Mouse (Mus musculus) erythroid progenitor cell, adult 5-6 weeks (primary cell): Measurements from ENCODE around the gene Gm20388. TPM values are rescaled to one million over a fixed set of nuclear protein-coding genes. Genes with fewer than 3 reads are reported as not detected.

Experiments used
- ATAC-seq: replicated peaks from 2 replicates; pipeline ENCODE4 v1.8.0; 2016; ENCODE audit warnings: moderate number of reproducible peaks, mild to moderate bottlenecking, moderate TSS enrichment, inconsistent platforms; ENCODE audit not compliant: poor library complexity, low FRiP score, severe bottlenecking
- total RNA-seq, 2 experiments: library from RNA; stranded (forward) in 1 of 2; stranded (reverse) in 1 of 2; fragments of 150-400 nt in 1 of 2; fragments of 186-747, 209-891 nt in 1 of 2; gene quantifications; 2 replicates each; pipeline versions ENCODE4 v1.2.3 to v1.2.4; 2015 to 2017; ENCODE audit warnings: low replicate concordance in 2 of 2

The Gm20388 gene
- total RNA-seq, 2 experiments from 2014 or later = 4.2 TPM; not detected in 1

- ATAC-seq = no peak
Measured at GRCm38 (mm10) chr8:121175540-121176090, 1265.0 kb downstream of the Gm20388 start.

- ATAC-seq = no peak
Measured at GRCm38 (mm10) chr8:121176291-121176690, 1265.7 kb downstream of the Gm20388 start.

DNA sequence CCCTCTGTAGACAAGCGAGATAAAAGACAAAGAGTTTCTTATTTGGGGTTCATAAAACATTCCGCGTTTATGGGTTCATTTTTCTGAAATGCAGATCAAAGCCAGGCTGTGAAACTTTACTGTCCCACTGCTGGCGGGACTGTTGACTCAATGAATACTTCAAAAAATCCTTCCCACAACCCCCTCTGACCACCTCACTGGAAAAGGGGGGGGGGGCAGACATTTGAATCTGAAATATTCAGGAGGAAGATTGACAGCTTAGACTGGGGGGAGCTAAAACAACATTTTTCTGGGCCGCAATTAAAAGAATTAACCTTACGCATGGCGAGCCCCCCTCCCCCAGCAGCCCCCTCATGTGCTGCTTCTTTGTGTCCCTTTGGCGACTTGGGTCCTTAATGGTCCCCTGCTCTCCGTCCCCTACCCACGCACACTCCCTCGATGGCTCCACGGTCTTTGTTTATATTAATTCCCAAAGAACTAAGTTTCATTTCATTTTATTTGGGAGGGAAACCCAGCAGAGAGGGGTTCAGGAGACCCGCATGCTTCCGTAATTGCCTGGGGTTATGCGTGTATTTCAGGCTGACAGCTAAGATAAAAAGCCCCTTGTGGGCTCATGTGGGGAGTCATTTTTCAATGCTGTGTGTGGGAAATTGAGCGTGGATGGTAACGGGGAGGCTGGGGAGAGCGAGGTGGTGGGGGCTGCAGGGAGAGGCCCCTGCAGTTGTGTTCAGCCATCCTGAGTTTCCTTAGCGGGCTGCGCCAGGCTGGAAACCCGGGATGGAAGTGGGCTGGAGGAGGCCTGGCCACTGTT is 1270.0 kb downstream of the Gm20388 start:
- no peak for ATAC-seq

- ATAC-seq = no peak
Measured at GRCm38 (mm10) chr8:121181285-121181884, 1270.7 kb downstream of the Gm20388 start.

DNA sequence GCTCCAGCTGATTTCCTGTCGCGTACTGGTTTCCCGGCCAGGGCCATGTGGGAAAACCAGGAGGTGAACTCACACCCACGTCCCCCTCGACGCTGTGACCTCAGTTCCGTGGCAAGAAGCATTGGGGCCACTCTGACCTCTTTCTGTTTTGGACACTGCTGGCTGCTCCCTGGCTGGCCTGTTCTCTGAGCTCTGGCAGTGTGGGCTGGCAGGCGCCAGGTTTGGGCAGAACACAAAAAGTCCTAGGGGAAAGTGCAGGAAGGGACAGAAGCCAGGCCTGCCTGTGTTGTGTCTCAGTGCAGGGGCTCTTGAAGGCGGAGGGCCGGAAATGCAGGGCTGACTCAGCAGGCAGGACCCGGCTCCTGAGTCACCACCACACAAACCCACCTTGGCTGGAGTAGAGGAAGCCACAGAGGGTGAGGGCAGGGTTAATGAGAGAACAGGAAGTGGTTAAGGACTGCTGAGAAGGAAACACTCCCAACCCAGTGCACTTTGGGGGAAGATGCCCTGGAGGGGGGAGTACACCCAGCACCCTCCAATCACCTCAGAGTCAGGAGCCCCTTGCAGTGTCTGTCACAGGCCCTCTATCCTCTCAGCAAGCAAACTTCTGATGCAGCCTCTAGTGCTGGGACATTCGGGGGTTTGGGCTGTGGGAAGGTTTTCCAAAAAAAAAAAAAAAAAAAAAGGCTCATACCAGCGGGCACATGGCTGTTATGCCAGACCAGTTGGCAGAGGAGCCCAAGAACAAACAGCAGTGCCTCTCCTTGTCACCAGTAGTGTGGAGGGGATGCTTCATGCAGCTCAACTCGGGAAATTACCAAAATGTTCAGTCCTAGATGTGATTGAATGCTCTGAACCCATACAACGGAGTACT is 1277.1 kb downstream of the Gm20388 start:
- no peak for ATAC-seq

DNA sequence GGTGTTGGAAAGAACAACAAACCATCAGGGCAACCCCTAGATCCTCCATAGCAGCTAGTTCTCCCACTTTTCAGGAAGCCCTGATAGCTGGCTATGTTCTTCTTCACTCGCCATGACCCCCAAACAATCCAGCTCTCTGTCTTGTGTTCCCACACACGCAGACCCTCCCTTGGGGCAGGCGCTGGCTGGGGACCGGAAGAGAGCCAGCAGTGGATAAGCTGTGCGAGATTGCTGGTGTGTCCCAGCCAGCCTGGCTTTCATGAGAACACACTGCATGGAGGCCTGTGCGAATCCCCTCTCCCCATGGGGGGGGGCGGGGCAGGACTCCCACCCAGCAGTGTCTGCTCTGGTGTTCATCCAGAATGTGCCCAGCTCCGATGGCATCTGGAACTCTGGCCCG is 1278.4 kb downstream of the Gm20388 start:
- no peak for ATAC-seq

- no peak for ATAC-seq
Measured at GRCm38 (mm10) chr8:121192451-121192850, 1281.8 kb downstream of the Gm20388 start.

- ATAC-seq = no peak
Measured at GRCm38 (mm10) chr8:121195970-121196369, 1285.3 kb downstream of the Gm20388 start.

DNA sequence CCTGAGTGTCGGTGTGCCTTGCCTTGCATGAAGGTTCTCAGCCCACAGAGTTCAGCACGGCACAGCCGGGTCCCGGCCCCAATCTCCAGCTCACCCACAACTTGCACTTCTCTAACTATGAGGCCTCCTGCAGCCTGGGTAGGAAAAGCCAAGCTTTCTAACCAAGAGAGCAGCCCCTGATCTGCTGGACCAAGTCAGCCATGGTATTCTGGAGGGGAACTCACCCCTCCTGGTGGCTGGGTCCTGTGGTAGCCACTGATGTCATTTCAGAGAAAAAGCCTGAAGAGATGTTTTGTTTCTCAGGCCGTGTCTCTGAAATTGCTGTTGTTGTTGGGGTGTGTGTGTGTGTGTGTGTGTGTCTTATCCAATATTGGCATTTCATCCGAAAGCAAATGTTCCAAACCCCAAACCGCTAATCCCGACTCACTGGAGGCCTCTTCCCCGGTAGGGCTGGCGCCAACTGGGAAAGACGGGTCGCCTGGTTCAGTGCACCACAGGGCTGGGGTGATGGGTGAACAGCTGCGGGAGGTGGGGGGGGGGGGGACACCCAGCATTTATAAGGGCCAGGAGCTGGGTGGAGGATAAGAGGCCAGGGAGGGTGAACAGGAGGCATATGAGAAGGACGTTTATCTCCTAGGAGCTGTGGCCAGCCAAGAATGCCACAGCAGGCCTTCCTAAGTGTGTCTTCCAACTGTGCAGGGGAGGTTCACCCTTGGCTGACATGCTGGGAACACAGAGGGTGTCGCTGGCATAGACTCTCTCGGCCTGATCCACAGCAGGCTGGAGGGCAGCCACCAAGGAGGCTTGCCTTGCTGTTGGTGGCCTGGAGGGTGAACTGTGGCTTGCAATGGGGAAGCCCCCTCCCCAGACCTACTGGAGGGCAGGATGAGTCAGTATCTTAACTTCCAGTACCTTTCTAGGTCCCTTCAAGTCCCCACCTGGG is 1286.4 kb downstream of the Gm20388 start:
- ATAC-seq = no peak

GRCm38 (mm10) chr8:121200069-121200468 is 1289.4 kb downstream of the Gm20388 start:
- ATAC-seq = no peak

DNA sequence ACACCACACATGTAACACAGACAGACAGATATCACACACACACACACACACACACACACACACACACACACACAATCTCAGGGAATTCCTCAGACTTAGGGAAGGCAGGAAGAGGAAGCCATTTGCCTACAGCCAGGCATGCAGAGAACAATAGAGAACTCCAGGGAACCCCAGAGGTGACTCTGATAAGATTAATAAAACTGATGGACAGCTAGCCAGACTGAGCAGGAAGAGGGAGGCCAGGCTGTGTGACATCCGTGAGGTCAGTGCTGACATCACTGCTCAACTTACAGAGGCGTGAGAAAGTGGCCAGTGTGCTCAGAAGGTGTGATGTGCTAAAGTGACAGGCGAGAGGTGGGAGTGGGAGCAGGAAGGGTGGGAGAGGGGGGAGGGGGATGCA is 1290.3 kb downstream of the Gm20388 start:
- ATAC-seq = no peak

DNA sequence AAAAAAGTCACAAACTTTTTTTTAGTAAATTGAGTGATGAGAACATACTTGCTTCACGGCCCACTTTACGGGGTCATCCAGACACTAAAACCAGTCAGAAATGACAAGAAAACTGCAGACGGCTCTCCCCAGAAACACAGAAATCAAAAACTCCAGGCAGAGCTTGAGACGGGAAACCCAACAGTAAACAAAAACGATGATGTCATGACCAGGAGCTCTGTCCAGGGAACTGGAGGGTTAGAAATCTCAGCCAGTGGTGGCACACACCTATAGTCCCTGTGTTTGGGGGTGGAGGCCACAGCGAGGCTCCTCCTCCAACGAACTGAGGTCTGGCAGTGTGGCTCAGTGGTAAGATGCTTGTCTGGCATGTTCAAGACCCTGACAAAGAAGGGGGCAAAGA is 1291.0 kb downstream of the Gm20388 start:
- no peak for ATAC-seq

DNA sequence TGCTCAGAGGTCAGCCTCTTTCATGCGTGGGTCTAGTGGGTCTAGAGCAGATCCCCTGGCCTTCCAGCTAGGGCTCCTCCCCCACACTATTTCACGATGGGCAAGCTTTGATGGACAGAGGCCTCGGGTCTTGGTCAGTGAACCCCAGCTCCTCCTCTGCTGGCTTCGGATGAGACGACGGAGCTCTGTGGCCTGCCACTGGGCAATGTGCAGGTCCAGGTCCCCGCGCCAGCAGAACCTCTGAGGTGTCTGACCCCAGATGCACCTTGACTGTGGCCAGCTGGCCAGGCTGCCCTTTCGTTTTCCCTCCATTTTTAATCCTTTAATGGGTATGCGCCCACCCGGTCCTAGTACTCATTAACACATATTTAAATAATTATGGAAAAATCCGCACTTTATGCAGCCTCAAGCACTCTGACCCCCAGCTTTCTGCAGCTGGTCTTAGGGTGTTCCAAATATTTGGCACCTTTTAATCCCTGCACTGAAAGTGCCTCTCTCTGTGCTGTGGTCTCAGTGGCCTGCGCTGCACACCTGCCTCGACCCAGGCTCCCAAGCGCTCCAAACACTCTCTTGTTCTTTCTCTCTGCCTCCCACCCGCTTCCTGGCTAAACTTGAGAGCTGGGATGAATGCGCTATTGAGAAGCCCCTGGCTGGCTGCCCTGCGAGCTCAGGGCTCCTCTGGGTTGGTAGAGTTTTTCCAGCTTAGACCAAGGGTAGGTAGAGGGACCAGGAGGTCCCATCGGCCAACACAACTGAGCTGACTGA is 1293.2 kb downstream of the Gm20388 start:
- no peak for ATAC-seq

DNA sequence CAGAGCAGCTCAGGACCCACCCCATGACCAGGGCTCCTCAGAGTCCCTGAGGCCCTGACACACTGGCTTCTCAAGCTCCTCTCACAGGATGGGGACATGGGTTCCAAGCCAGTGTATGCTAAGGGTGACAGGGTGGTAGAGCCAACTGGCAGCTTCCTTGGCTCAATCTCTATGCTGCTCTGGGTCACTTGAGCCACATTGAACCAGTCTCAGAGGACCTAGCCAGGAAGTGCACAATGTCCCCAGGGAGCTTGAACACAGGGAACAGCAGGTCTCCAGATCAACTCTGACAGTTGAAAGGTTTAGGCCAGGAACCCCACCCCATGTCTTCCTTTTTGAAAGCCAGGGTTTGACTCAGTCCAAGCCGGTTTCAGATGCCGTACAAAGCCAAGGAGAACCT is 1296.5 kb downstream of the Gm20388 start:
- no peak for ATAC-seq

DNA sequence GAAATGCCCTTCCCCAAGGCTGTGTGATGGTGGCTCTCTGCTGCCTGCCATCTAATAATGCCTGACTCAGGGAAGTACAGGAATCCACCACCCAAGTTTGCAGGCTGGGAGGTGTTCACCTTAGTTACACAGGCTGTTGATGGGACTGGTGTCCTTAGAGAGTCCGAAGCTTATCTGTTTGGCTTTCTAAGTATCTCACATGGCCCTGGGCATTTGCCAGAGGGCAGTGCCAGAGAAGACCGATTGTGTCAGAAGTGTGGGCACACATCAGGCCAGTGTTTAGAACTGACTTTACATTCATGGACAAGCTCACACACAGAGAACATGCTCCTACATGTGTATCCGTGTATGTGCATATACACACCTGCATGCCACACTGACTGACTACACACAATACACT is 1300.0 kb downstream of the Gm20388 start:
- ATAC-seq = no peak

DNA sequence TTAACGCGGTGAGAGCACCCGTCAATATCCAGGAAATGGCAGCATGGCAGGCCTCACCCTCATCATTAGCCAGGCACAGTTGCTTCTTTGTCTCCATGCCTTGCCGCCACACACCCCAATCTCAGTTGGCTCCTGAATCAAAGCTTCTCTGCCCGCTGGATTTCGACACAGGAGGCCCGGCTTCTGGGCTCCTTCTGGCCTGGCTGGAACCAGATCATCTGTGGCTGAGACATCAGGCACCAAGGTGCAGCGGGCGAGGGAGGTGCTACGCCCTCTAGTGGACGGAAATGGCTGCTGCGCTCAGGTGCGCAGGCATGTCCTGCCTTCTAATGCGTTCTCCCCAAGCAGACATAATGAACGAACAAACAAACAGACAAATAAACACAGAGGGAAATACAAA is 1302.6 kb downstream of the Gm20388 start:
- no peak for ATAC-seq

GRCm38 (mm10) chr8:121213651-121214050 is 1303.0 kb downstream of the Gm20388 start:
- ATAC-seq = no peak

DNA sequence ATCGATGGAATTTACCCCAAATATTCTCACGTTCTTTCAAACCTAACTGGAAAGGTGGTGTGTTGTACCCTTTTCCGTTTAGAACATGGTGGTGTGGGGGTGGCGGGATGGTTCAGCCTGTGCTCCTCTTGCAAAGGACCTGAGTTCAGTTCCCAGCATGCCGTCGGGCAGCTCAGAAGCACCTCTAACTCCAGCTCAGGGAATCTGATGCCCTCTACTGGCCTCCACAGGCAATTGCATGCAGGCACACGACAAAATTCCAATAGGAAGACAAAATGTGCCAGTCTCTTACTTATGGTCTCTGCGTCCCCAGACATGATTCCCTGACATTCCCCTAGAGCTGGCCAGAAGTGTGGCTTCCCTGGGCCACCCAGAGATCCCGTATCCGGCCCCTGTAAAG is 1304.3 kb downstream of the Gm20388 start:
- ATAC-seq = no peak
